Mouse (Mus musculus): ENCODE measurements around the gene B4galt2. TPM values are rescaled to one million over a fixed set of nuclear protein-coding genes. Genes with fewer than 3 reads are reported as not detected.

The B4galt2 gene
- polyA plus RNA-seq, 1 experiment from 2014 or later, result 26.2 TPM

GRCm38 (mm10) chr4:117896031-117896430 is 12.7 kb upstream of the B4galt2 start:
- no peak overlapping the region for H3K4me3 ChIP-seq
- peaks cover 10% of the 10 kb centered on the region for H3K4me1 ChIP-seq
- no peaks in the 10 kb centered on the region for H3K9me3 ChIP-seq (replicated peaks)
- no peaks in the 10 kb centered on the region for H3K27me3 ChIP-seq (ENCODE audit: low read depth, poor library complexity, severe bottlenecking)
- H3K36me3 ChIP-seq, result peaks cover 73% of the 10 kb centered on the region
- no peak overlapping the region for H3K27ac ChIP-seq
- 94% methylated on average over 6 of the region's 6 CpGs for WGBS
- DNase-seq (ENCODE audit: low spot score), result no peak

- no peaks in the 10 kb centered on the region for H3K27me3 ChIP-seq (ENCODE audit: low read depth, poor library complexity, severe bottlenecking)
- H3K36me3 ChIP-seq, result peaks cover 71% of the 10 kb centered on the region
- no peak for DNase-seq (ENCODE audit: low spot score)
- H3K4me3 ChIP-seq, result no peak overlapping the region
- WGBS, result 91% methylated on average over 7 of the region's 7 CpGs
- no peaks in the 10 kb centered on the region for H3K9me3 ChIP-seq (replicated peaks)
- H3K27ac ChIP-seq, result no peak overlapping the region
- H3K4me1 ChIP-seq, result peaks cover 14% of the 10 kb centered on the region
These were observed 12.1 kb upstream of the B4galt2 start for GRCm38 (mm10) chr4:117895339-117895738.

- H3K27ac ChIP-seq, result no peak overlapping the region
- no peak for DNase-seq (ENCODE audit: low spot score)
- H3K36me3 ChIP-seq, result peaks cover 71% of the 10 kb centered on the region
- peaks cover 14% of the 10 kb centered on the region for H3K4me1 ChIP-seq
- no peak overlapping the region for H3K4me3 ChIP-seq
- 93% methylated on average over 8 of the region's 8 CpGs for WGBS
- H3K27me3 ChIP-seq (ENCODE audit: low read depth, poor library complexity, severe bottlenecking), result no peaks in the 10 kb centered on the region
- H3K9me3 ChIP-seq (replicated peaks), result no peaks in the 10 kb centered on the region
These were observed 11.3 kb upstream of the B4galt2 start for GRCm38 (mm10) chr4:117894601-117895000.

GRCm38 (mm10) chr4:117893376-117893775 is 10.1 kb upstream of the B4galt2 start:
- H3K36me3 ChIP-seq, result peaks cover 67% of the 10 kb centered on the region
- DNase-seq (ENCODE audit: low spot score), result peak; percentile 79
- H3K27me3 ChIP-seq (ENCODE audit: low read depth, poor library complexity, severe bottlenecking), result no peaks in the 10 kb centered on the region
- WGBS, result 20% methylated on average over 9 of the region's 9 CpGs
- H3K4me1 ChIP-seq, result peaks cover 14% of the 10 kb centered on the region
- no peak overlapping the region for H3K4me3 ChIP-seq
- no peak overlapping the region for H3K27ac ChIP-seq
- no peaks in the 10 kb centered on the region for H3K9me3 ChIP-seq (replicated peaks)

GRCm38 (mm10) chr4:117891738-117892161 is 8.5 kb upstream of the B4galt2 start, which contains the start of gene Dph2:
Dph2 (minus strand) TSS chr4:117892032.
- Histone ChIP-seq H3K9me3 (replicated peaks) (no peaks in the 10 kb centered on the region), H3K27me3 (ENCODE audit: low read depth, poor library complexity, severe bottlenecking) (no peaks in the 10 kb centered on the region), H3K4me3 (peak within 1 kb of the TSS; percentile 85), H3K36me3 (peaks cover 51% of the 10 kb centered on the region), H3K27ac (peak within 1 kb of the TSS; percentile 27; the same call in 1 of the 2 replicates), H3K4me1 (peaks cover 21% of the 10 kb centered on the region)
- peak; percentile 79 for DNase-seq (ENCODE audit: low spot score)
- WGBS, result 0% methylated on average over 21 of the region's 21 CpGs

GRCm38 (mm10) chr4:117890750-117891149 is 7.5 kb upstream of the B4galt2 start:
- Histone ChIP-seq H3K4me1 (peaks cover 31% of the 10 kb centered on the region), H3K27me3 (ENCODE audit: low read depth, poor library complexity, severe bottlenecking) (no peaks in the 10 kb centered on the region), H3K36me3 (peaks cover 44% of the 10 kb centered on the region), H3K27ac (no peak overlapping the region), H3K4me3 (peak overlapping the region; percentile 85), H3K9me3 (replicated peaks) (no peaks in the 10 kb centered on the region)
- DNase-seq (ENCODE audit: low spot score), result no peak
- 88% methylated on average over 8 of the region's 8 CpGs for WGBS

GRCm38 (mm10) chr4:117890031-117890430 is 6.7 kb upstream of the B4galt2 start:
- Histone ChIP-seq H3K4me1 (peaks cover 34% of the 10 kb centered on the region), H3K36me3 (peaks cover 44% of the 10 kb centered on the region), H3K27me3 (ENCODE audit: low read depth, poor library complexity, severe bottlenecking) (no peaks in the 10 kb centered on the region), H3K4me3 (no peak overlapping the region), H3K27ac (no peak overlapping the region), H3K9me3 (replicated peaks) (no peaks in the 10 kb centered on the region)
- no peak for DNase-seq (ENCODE audit: low spot score)
- WGBS, result 94% methylated on average over 14 of the region's 14 CpGs

GRCm38 (mm10) chr4:117889471-117889870 is 6.2 kb upstream of the B4galt2 start:
- 92% methylated on average over 15 of the region's 15 CpGs for WGBS
- H3K27me3 ChIP-seq (ENCODE audit: low read depth, poor library complexity, severe bottlenecking), result no peaks in the 10 kb centered on the region
- no peak overlapping the region for H3K27ac ChIP-seq
- H3K4me1 ChIP-seq, result peaks cover 34% of the 10 kb centered on the region
- no peak overlapping the region for H3K4me3 ChIP-seq
- peaks cover 44% of the 10 kb centered on the region for H3K36me3 ChIP-seq
- H3K9me3 ChIP-seq (replicated peaks), result no peaks in the 10 kb centered on the region
- DNase-seq (ENCODE audit: low spot score), result no peak

- Histone ChIP-seq H3K27ac (no peak overlapping the region), H3K4me1 (peaks cover 47% of the 10 kb centered on the region), H3K36me3 (peaks cover 42% of the 10 kb centered on the region), H3K27me3 (ENCODE audit: low read depth, poor library complexity, severe bottlenecking) (no peaks in the 10 kb centered on the region), H3K4me3 (peak overlapping the region; percentile 93), H3K9me3 (replicated peaks) (no peaks in the 10 kb centered on the region)
- 77% methylated on average over 2 of the region's 2 CpGs for WGBS
- DNase-seq (ENCODE audit: low spot score), result no peak
These were observed 4.6 kb upstream of the B4galt2 start for GRCm38 (mm10) chr4:117887920-117888319.

GRCm38 (mm10) chr4:117887133-117887532 is 3.8 kb upstream of the B4galt2 start, which contains the start of gene Atp6v0b:
Atp6v0b (minus strand) TSS chr4:117887333.
- H3K9me3 ChIP-seq (replicated peaks), result no peaks in the 10 kb centered on the region
- no peaks in the 10 kb centered on the region for H3K27me3 ChIP-seq (ENCODE audit: low read depth, poor library complexity, severe bottlenecking)
- under 1% methylated on average over 37 of the region's 37 CpGs for WGBS
- peaks cover 53% of the 10 kb centered on the region for H3K4me1 ChIP-seq
- H3K36me3 ChIP-seq, result peaks cover 42% of the 10 kb centered on the region
- peak; percentile 98 for DNase-seq (ENCODE audit: low spot score)
- H3K27ac ChIP-seq, result peak within 1 kb of the TSS; percentile 84
- H3K4me3 ChIP-seq, result peak within 1 kb of the TSS; percentile 93

GRCm38 (mm10) chr4:117886644-117887043 is 3.4 kb upstream of the B4galt2 start:
- Histone ChIP-seq H3K4me3 (peak overlapping the region; percentile 93), H3K27ac (peak overlapping the region; percentile 84), H3K4me1 (peaks cover 55% of the 10 kb centered on the region), H3K27me3 (ENCODE audit: low read depth, poor library complexity, severe bottlenecking) (no peaks in the 10 kb centered on the region), H3K9me3 (replicated peaks) (no peaks in the 10 kb centered on the region), H3K36me3 (peaks cover 42% of the 10 kb centered on the region)
- WGBS, result 3% methylated on average over 24 of the region's 24 CpGs
- no peak for DNase-seq (ENCODE audit: low spot score)

GRCm38 (mm10) chr4:117885994-117886393 is 2.7 kb upstream of the B4galt2 start:
- Histone ChIP-seq H3K9me3 (replicated peaks) (no peaks in the 10 kb centered on the region), H3K27ac (no peak overlapping the region), H3K4me3 (peak overlapping the region; percentile 93), H3K4me1 (peaks cover 55% of the 10 kb centered on the region), H3K36me3 (peaks cover 47% of the 10 kb centered on the region), H3K27me3 (ENCODE audit: low read depth, poor library complexity, severe bottlenecking) (no peaks in the 10 kb centered on the region)
- no peak for DNase-seq (ENCODE audit: low spot score)
- 81% methylated on average over 9 of the region's 9 CpGs for WGBS

GRCm38 (mm10) chr4:117885093-117885492 is 1.8 kb upstream of the B4galt2 start:
- Histone ChIP-seq H3K4me3 (no peak overlapping the region), H3K4me1 (peaks cover 54% of the 10 kb centered on the region), H3K27ac (no peak overlapping the region), H3K27me3 (ENCODE audit: low read depth, poor library complexity, severe bottlenecking) (no peaks in the 10 kb centered on the region), H3K36me3 (peaks cover 49% of the 10 kb centered on the region), H3K9me3 (replicated peaks) (no peaks in the 10 kb centered on the region)
- no peak for DNase-seq (ENCODE audit: low spot score)
- WGBS, result 94% methylated on average over 10 of the region's 10 CpGs

GRCm38 (mm10) chr4:117884146-117884545 is 859 bp upstream of the B4galt2 start:
- no peaks in the 10 kb centered on the region for H3K27me3 ChIP-seq (ENCODE audit: low read depth, poor library complexity, severe bottlenecking)
- peaks cover 54% of the 10 kb centered on the region for H3K4me1 ChIP-seq
- no peak for DNase-seq (ENCODE audit: low spot score)
- peaks cover 49% of the 10 kb centered on the region for H3K36me3 ChIP-seq
- H3K9me3 ChIP-seq (replicated peaks), result no peaks in the 10 kb centered on the region
- H3K27ac ChIP-seq, result no peak overlapping the region
- H3K4me3 ChIP-seq, result peak overlapping the region; percentile 93; the same call in 1 of the 2 replicates
- 100% methylated on average over 1 of the region's 1 CpGs for WGBS

Data from limb, embryonic 10.5 days (tissue).